27 mouse cellular contexts compared by ENCODE assay signal in genomic region chr15:78829636-78830035, GRCm38 (mm10). TPM values are rescaled to one million over a fixed set of nuclear protein-coding genes. Genes with fewer than 3 reads are reported as not detected.
DNase-seq lines count a peak whose midpoint lies in the region; ATAC-seq and TF ChIP-seq lines count a peak whose summit lies in the region.
"Had no signal": no experiment of that assay in that cellular context is flagged by ENCODE, and none has a peak within 500 bp of the region (broad histone marks: within the 10 kb centered on the region; RNA-seq: fewer than 3 reads in every experiment).

No protein-coding gene starts in this region.

- H3K27me3 ChIP-seq in heart, postnatal 0 days (ENCODE audit: control insufficient read depth, insufficient read depth, low read length), result 0 out of 2 replicates have a peak, but pooled peaks cover 13% of the 10 kb centered on the region
- H3K27me3 ChIP-seq in heart, embryonic 11.5 days (ENCODE audit: control insufficient read depth, insufficient read depth, low read length), result peaks cover 2% of the 10 kb centered on the region; the same call in 1 of the 2 replicates
- H3K27me3 ChIP-seq in lung, postnatal 0 days (replicated peaks; ENCODE audit: insufficient read depth, low read length), result no peaks in the 10 kb centered on the region
- H3K27me3 ChIP-seq in small intestine, adult 2 months (ENCODE audit: control insufficient read depth, insufficient read depth, low read length), result no peaks in the 10 kb centered on the region
- H3K27me3 ChIP-seq: hindbrain, embryonic 15.5 days had no signal

- H3K36me3 ChIP-seq in heart, postnatal 0 days (replicated peaks; ENCODE audit: control insufficient read depth, insufficient read depth, low read length), result no peaks in the 10 kb centered on the region
- no peaks in the 10 kb centered on the region for H3K36me3 ChIP-seq in heart, embryonic 11.5 days (ENCODE audit: control insufficient read depth, insufficient read depth, low read length)
- no peaks in the 10 kb centered on the region for H3K36me3 ChIP-seq in lung, postnatal 0 days (ENCODE audit: insufficient read depth, low read length)
- no peaks in the 10 kb centered on the region for H3K36me3 ChIP-seq in small intestine, adult 2 months (ENCODE audit: control insufficient read depth, insufficient read depth, low read length)
- H3K36me3 ChIP-seq: forebrain, embryonic 15.5 days; hindbrain, embryonic 15.5 days; kidney, embryonic 15.5 days; limb, embryonic 12.5 days; midbrain, embryonic 10.5 days had no signal

- no peaks in the 10 kb centered on the region for H3K9me3 ChIP-seq in heart, postnatal 0 days (replicated peaks; ENCODE audit: control insufficient read depth, low read length)
- no peaks in the 10 kb centered on the region for H3K9me3 ChIP-seq in heart, embryonic 11.5 days (replicated peaks; ENCODE audit: control insufficient read depth, low read length)
- H3K9me3 ChIP-seq in lung, postnatal 0 days (ENCODE audit: low read length), result no peaks in the 10 kb centered on the region
- H3K9me3 ChIP-seq: forebrain, embryonic 15.5 days; hindbrain, embryonic 15.5 days; kidney, embryonic 15.5 days; limb, embryonic 12.5 days; midbrain, embryonic 10.5 days had no signal

- no peak for TF ChIP-seq POLR2A in small intestine, adult 2 months (IDR thresholded peaks at IDR 0.05; ENCODE audit: low read depth, low read length)

- no peak overlapping the region for H3K9ac ChIP-seq in heart, postnatal 0 days (replicated peaks; ENCODE audit: low read depth, low read length)
- no peak overlapping the region for H3K9ac ChIP-seq in heart, embryonic 11.5 days (ENCODE audit: low read depth, low read length)
- H3K9ac ChIP-seq in lung, postnatal 0 days (replicated peaks; ENCODE audit: low read depth), result no peak overlapping the region
- H3K9ac ChIP-seq: forebrain, embryonic 15.5 days; hindbrain, embryonic 15.5 days; kidney, embryonic 15.5 days; limb, embryonic 12.5 days had no signal

- intact Hi-C loops in left cerebral cortex, adult 2 months (cut with DNase I), result no loop called here

- H3K4me1 ChIP-seq in heart, postnatal 0 days (ENCODE audit: control insufficient read depth, insufficient read depth), result peaks cover 21% of the 10 kb centered on the region; the same call in 1 of the 2 replicates
- peaks cover 34% of the 10 kb centered on the region for H3K4me1 ChIP-seq in heart, embryonic 11.5 days (ENCODE audit: control insufficient read depth, insufficient read depth, low read length)
- peaks cover 18% of the 10 kb centered on the region for H3K4me1 ChIP-seq in lung, postnatal 0 days (ENCODE audit: insufficient read depth, low read depth, low read length)
- peaks cover 16% of the 10 kb centered on the region for H3K4me1 ChIP-seq in small intestine, adult 2 months (ENCODE audit: control insufficient read depth, insufficient read depth, insufficient read length, low read length)

- no peak for DNase-seq in heart, postnatal 0 days (ENCODE audit: low spot score)
- no peak for DNase-seq in left cerebral cortex, adult 2 months (ENCODE audit: extremely low spot score in 1 of 2, low spot score in 2 of 2)
- no peak for DNase-seq in left cerebral cortex, adult 18-20 months (ENCODE audit: low spot score in 2 of 2)
- DNase-seq in lung, postnatal 0 days (ENCODE audit: low spot score), result no peak
- DNase-seq in lung, adult 18-20 months, result no peak
- no peak for DNase-seq in adipocyte (ENCODE audit: low spot score)
- DNase-seq: adrenal gland, postnatal 14 days; cerebellum, adult 8-10 months; cerebellum, postnatal 36 days; embryo, embryonic 11 days; gastrocnemius, postnatal 25 days; heart, adult 18-20 months; heart, postnatal 4 days had no signal

- H3K4me3 ChIP-seq in heart, postnatal 0 days (ENCODE audit: low read depth, low read length), result no peak overlapping the region
- no peak overlapping the region for H3K4me3 ChIP-seq in heart, embryonic 11.5 days (ENCODE audit: low read depth, low read length)
- H3K4me3 ChIP-seq in left cerebral cortex, adult 2 months, result no peak overlapping the region
- no peak overlapping the region for H3K4me3 ChIP-seq in lung, postnatal 0 days (ENCODE audit: low read depth, low read length)
- no peak overlapping the region for H3K4me3 ChIP-seq in small intestine, adult 2 months (ENCODE audit: low read depth, low read length)
- H3K4me3 ChIP-seq: forebrain, embryonic 15.5 days; hindbrain, embryonic 15.5 days; kidney, embryonic 15.5 days; limb, embryonic 12.5 days; midbrain, embryonic 10.5 days had no signal

- no peak for TF ChIP-seq EP300 in heart, postnatal 0 days (IDR thresholded peaks at IDR 0.05; ENCODE audit: low read depth)
- no peak for TF ChIP-seq EP300 in lung, postnatal 0 days (IDR thresholded peaks at IDR 0.05)

- no peak overlapping the region for H3K4me2 ChIP-seq in heart, postnatal 0 days (ENCODE audit: low read depth, low read length)
- H3K4me2 ChIP-seq in heart, embryonic 11.5 days, result no peak overlapping the region
- H3K4me2 ChIP-seq in lung, postnatal 0 days (replicated peaks; ENCODE audit: low read depth, low read length), result no peak overlapping the region
- H3K4me2 ChIP-seq: forebrain, embryonic 15.5 days; hindbrain, embryonic 15.5 days; kidney, embryonic 15.5 days; limb, embryonic 12.5 days had no signal

- ATAC-seq in heart, postnatal 0 days (ENCODE audit: insufficient read depth, low read depth), result no peak
- no peak for ATAC-seq in heart, embryonic 11.5 days (replicated peaks; ENCODE audit: insufficient number of reproducible peaks, low FRiP score, low TSS enrichment)
- no peak for ATAC-seq in lung, postnatal 0 days
- ATAC-seq: forebrain, embryonic 15.5 days; intestine, embryonic 16.5 days had no signal

- 88% methylated on average over 1 of the region's 1 CpGs for WGBS in heart, postnatal 0 days
- WGBS in heart, embryonic 11.5 days (ENCODE audit: insufficient replicate concordance), result 82% methylated on average over 1 of the region's 1 CpGs
- 86% methylated on average over 1 of the region's 1 CpGs for WGBS in lung, postnatal 0 days
- 92% methylated on average over 1 of the region's 1 CpGs for whole genome bisulfite sequencing in small intestine, adult 2 months

- H3K27ac ChIP-seq in heart, postnatal 0 days (ENCODE audit: low read depth), result no peak overlapping the region
- H3K27ac ChIP-seq in heart, embryonic 11.5 days (ENCODE audit: low read depth, low read length), result no peak overlapping the region
- H3K27ac ChIP-seq in left cerebral cortex, adult 2 months, result no peak overlapping the region
- H3K27ac ChIP-seq in lung, postnatal 0 days (ENCODE audit: low read length), result no peak overlapping the region
- no peak overlapping the region for H3K27ac ChIP-seq in small intestine, adult 2 months (ENCODE audit: insufficient read depth, low read depth, low read length)
- H3K27ac ChIP-seq: forebrain, embryonic 15.5 days; hindbrain, embryonic 15.5 days; kidney, embryonic 15.5 days; limb, embryonic 12.5 days; macrophage; midbrain, embryonic 10.5 days had no signal

- TF ChIP-seq CTCF in heart, postnatal 0 days (IDR thresholded peaks at IDR 0.05; ENCODE audit: low read depth), result peak; percentile 17; the same call in 1 of the 2 replicates
- TF ChIP-seq CTCF in left cerebral cortex, adult 2 months (IDR thresholded peaks at IDR 0.05), result peak; percentile 33
- TF ChIP-seq CTCF in lung, postnatal 0 days (IDR thresholded peaks at IDR 0.05), result peak; percentile 63
- TF ChIP-seq CTCF in small intestine, adult 2 months (IDR thresholded peaks at IDR 0.05; ENCODE audit: extremely low read depth, insufficient read length, insufficient replicate concordance, low read depth, low read length), result peak; percentile 9; the same call in 1 of the 2 replicates

RNA-seq across cellular contexts. Expression of gene Cdc42ep1, which starts 12.8 kb away (rescaled TPM):
- total RNA-seq in heart, postnatal 0 days (2014; rRNA removed; ENCODE audit: low replicate concordance), result 44.7 and 52.5 TPM in 2 replicates
- polyA plus RNA-seq in heart, postnatal 0 days (2015; fragmentation: Nextera tagmentation; extraction: Ambion mirVana), result 27.1 and 27.4 TPM in 2 replicates
- polyA plus RNA-seq in heart, embryonic 11.5 days (2014; fragmentation: Nextera tagmentation; extraction: Ambion mirVana), result 24.1 and 29.7 TPM in 2 replicates
- 10 to 100 TPM; 10.6 to 13.1 TPM for total RNA-seq in left cerebral cortex, adult 2 months (2021)
- 10 to 100 TPM; 15.3 to 16.3 TPM for total RNA-seq in left cerebral cortex, adult 18-20 months (2021)
- 107 and 109 TPM in 2 replicates for polyA plus RNA-seq in lung, postnatal 0 days (2015; fragmentation: Nextera tagmentation; extraction: Ambion mirVana)
- 18.9 and 26.0 TPM in 2 replicates for polyA plus RNA-seq in small intestine, adult 2 months (2012; rRNA removed)
- total RNA-seq: CH12.LX; neutrophil, adult 5-6 weeks had no signal
- polyA plus RNA-seq: macrophage had no signal

RNA-seq across cellular contexts. Expression of gene Lgals2, which starts 25.7 kb away (rescaled TPM):
- 4.6 TPM in 1 of 2 replicates, not detected in the other for total RNA-seq in heart, postnatal 0 days (2014; rRNA removed; ENCODE audit: low replicate concordance)
- 0.27 and 0.36 TPM in 2 replicates for polyA plus RNA-seq in heart, postnatal 0 days (2015; fragmentation: Nextera tagmentation; extraction: Ambion mirVana)
- 0.49 TPM in 1 of 2 replicates, not detected in the other for polyA plus RNA-seq in heart, embryonic 11.5 days (2014; fragmentation: Nextera tagmentation; extraction: Ambion mirVana)
- total RNA-seq in left cerebral cortex, adult 2 months (2021), result not detected
- not detected for total RNA-seq in left cerebral cortex, adult 18-20 months (2021)
- 1.6 and 2.4 TPM in 2 replicates for polyA plus RNA-seq in lung, postnatal 0 days (2015; fragmentation: Nextera tagmentation; extraction: Ambion mirVana)
- polyA plus RNA-seq in small intestine, adult 2 months (2012; rRNA removed), result 637 and 2,134 TPM in 2 replicates
- total RNA-seq: CH12.LX; gastrocnemius, postnatal 25 days; heart, adult 18-20 months; heart, postnatal 4 days; layer of hippocampus, postnatal 25 days; left cerebral cortex, postnatal 14 days; neutrophil, adult 5-6 weeks had no signal
- polyA plus RNA-seq: forebrain, embryonic 15.5 days; heart, embryonic 14.5 days; hindbrain, embryonic 15.5 days; limb, embryonic 12.5 days; macrophage; midbrain, embryonic 10.5 days had no signal

RNA-seq across cellular contexts. Expression of gene Card10, which starts 26.8 kb away (rescaled TPM):
- 2.7 and 6.4 TPM in 2 replicates for total RNA-seq in heart, postnatal 0 days (2014; rRNA removed; ENCODE audit: low replicate concordance)
- polyA plus RNA-seq in heart, postnatal 0 days (2015; fragmentation: Nextera tagmentation; extraction: Ambion mirVana), result 4.0 and 4.6 TPM in 2 replicates
- 3.7 and 4.2 TPM in 2 replicates for polyA plus RNA-seq in heart, embryonic 11.5 days (2014; fragmentation: Nextera tagmentation; extraction: Ambion mirVana)
- total RNA-seq in left cerebral cortex, adult 2 months (2021), result 1 to 10 TPM; 4.8 TPM
- total RNA-seq in left cerebral cortex, adult 18-20 months (2021), result 1 to 10 TPM; 4.8 to 4.9 TPM
- 7.5 and 8.3 TPM in 2 replicates for polyA plus RNA-seq in lung, postnatal 0 days (2015; fragmentation: Nextera tagmentation; extraction: Ambion mirVana)
- 15.8 and 28.3 TPM in 2 replicates for polyA plus RNA-seq in small intestine, adult 2 months (2012; rRNA removed)
- polyA plus RNA-seq: macrophage had no signal

RNA-seq across cellular contexts. Expression of gene Gga1, which starts 47.4 kb away (rescaled TPM):
- 32.4 and 40.5 TPM in 2 replicates for total RNA-seq in heart, postnatal 0 days (2014; rRNA removed; ENCODE audit: low replicate concordance)
- polyA plus RNA-seq in heart, postnatal 0 days (2015; fragmentation: Nextera tagmentation; extraction: Ambion mirVana), result 30.1 and 32.4 TPM in 2 replicates
- polyA plus RNA-seq in heart, embryonic 11.5 days (2014; fragmentation: Nextera tagmentation; extraction: Ambion mirVana), result 29.3 and 31.7 TPM in 2 replicates
- total RNA-seq in left cerebral cortex, adult 2 months (2021), result 10 to 100 TPM; 64.8 to 68.2 TPM
- total RNA-seq in left cerebral cortex, adult 18-20 months (2021), result 10 to 100 TPM; 64.6 to 67.2 TPM
- polyA plus RNA-seq in lung, postnatal 0 days (2015; fragmentation: Nextera tagmentation; extraction: Ambion mirVana), result 49.7 and 51.5 TPM in 2 replicates
- polyA plus RNA-seq in small intestine, adult 2 months (2012; rRNA removed), result 62.5 and 105 TPM in 2 replicates

RNA-seq across cellular contexts. Expression of gene Mfng, which starts 56.4 kb away (rescaled TPM):
- total RNA-seq in heart, postnatal 0 days (2014; rRNA removed; ENCODE audit: low replicate concordance), result 12.9 and 13.1 TPM in 2 replicates
- 13.0 and 13.4 TPM in 2 replicates for polyA plus RNA-seq in heart, postnatal 0 days (2015; fragmentation: Nextera tagmentation; extraction: Ambion mirVana)
- polyA plus RNA-seq in heart, embryonic 11.5 days (2014; fragmentation: Nextera tagmentation; extraction: Ambion mirVana), result 3.0 and 3.7 TPM in 2 replicates
- total RNA-seq in left cerebral cortex, adult 2 months (2021), result 1 to 10 TPM; 5.0 to 6.2 TPM
- total RNA-seq in left cerebral cortex, adult 18-20 months (2021), result 1 to 10 TPM; 3.8 to 4.2 TPM
- polyA plus RNA-seq in lung, postnatal 0 days (2015; fragmentation: Nextera tagmentation; extraction: Ambion mirVana), result 47.8 and 52.9 TPM in 2 replicates
- 4.7 and 7.9 TPM in 2 replicates for polyA plus RNA-seq in small intestine, adult 2 months (2012; rRNA removed)

Comparison
In these comparisons a context has a peak if more than half of its experiments do, and no peak if none do; other contexts are left out.
1. CTCF ChIP-seq: peak in every context shown above with its lines; median percentile 63 in lung, postnatal 0 days; 33 in left cerebral cortex, adult 2 months; 17 in heart, postnatal 0 days; 9 in small intestine, adult 2 months.
2. RNA of gene Lgals2, which starts 25.7 kb away (polyA plus RNA-seq): 637 to 2,134 TPM in small intestine, adult 2 months; 1.6 to 2.4 TPM in lung, postnatal 0 days, 0.49 TPM in heart, embryonic 11.5 days and 0.27 to 0.36 TPM in heart, postnatal 0 days; every median in the first group is over 100 times any median in the second.